Mouse (Mus musculus): ENCODE results near the gene Hpcal4. TPM values are rescaled to one million over a fixed set of nuclear protein-coding genes. Genes with fewer than 3 reads are reported as not detected.

Hpcal4 gene
- polyA plus RNA-seq (2017; shearing (Covaris generic)) = not detected

GRCm38 (mm10) chr4:123182328-123183238 is at the start of gene Hpcal4:
TSS of gene Hpcal4 (plus strand) at chr4:123183227.

GRCm38 (mm10) chr4:123139513-123140154 is 43.4 kb upstream of the Hpcal4 start, which contains the start of gene Ppie:
TSS of gene Ppie (minus strand) at chr4:123139951.

GRCm38 (mm10) chr4:123201186-123202093 is 18.4 kb downstream of the Hpcal4 start, which contains the start of gene Nt5c1a:
TSS of gene Nt5c1a (plus strand) at chr4:123201504.

DNA sequence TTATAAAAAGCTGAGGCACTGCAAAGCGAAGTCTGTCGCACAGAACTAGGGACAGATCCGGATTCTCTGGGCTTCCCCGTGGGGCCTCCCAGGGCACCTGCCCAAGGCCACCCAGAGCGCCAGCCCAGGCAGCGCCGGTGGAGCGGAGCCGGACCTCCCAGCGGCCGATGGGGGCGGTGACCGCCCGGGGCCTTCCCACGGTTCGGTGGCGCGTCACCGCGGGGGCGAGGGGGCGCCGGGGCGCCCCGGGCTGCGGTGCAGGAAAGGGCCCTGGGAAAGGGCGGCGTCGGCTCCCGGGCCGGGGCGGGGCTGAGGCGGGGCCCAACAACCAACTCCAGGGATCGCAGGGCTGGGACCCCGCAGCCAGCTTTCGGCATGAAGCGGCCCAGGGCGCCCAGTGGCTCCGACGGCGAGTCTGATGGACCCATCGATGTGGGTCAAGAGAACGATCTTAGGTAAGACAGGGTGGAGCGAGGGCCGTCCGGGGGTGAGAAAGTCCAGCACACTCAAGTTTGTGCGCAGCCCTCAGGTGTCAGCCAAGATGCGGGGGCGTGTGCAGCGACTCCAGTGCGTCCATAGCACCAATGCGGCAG is 50.6 kb downstream of the Hpcal4 start, which contains the start of gene Heyl:
TSS of gene Heyl (plus strand) at position 65 of the 593 bp plus-strand sequence.

Other genes starting within 250 kb of the Hpcal4 start
- gene Mfsd2a, start 222.0 kb upstream of the Hpcal4 start, polyA plus RNA-seq (2017; shearing (Covaris generic)) = 3.0 TPM
- gene Mycl, start 187.6 kb upstream of the Hpcal4 start, polyA plus RNA-seq (2017; shearing (Covaris generic)) = not detected
- gene Trit1, start 166.6 kb upstream of the Hpcal4 start, polyA plus RNA-seq (2017; shearing (Covaris generic)) = 28.0 TPM
- gene Bmp8b, start 78.1 kb upstream of the Hpcal4 start, polyA plus RNA-seq (2017; shearing (Covaris generic)) = 0.24 TPM
- gene Oxct2b, start 67.0 kb upstream of the Hpcal4 start, polyA plus RNA-seq (2017; shearing (Covaris generic)) = not detected
- 98.9 TPM for gene Ppie, start 43.3 kb upstream of the Hpcal4 start, polyA plus RNA-seq (2017; shearing (Covaris generic))
- not detected for gene Nt5c1a, start 18.3 kb downstream of the Hpcal4 start, polyA plus RNA-seq (2017; shearing (Covaris generic))
- 0.29 TPM for gene Heyl, start 50.3 kb downstream of the Hpcal4 start, polyA plus RNA-seq (2017; shearing (Covaris generic))
- gene Pabpc4, start 79.1 kb downstream of the Hpcal4 start, polyA plus RNA-seq (2017; shearing (Covaris generic)) = 4.9 TPM
- gene Oxct2a, start 140.4 kb downstream of the Hpcal4 start, polyA plus RNA-seq (2017; shearing (Covaris generic)) = not detected
- gene Bmp8a, start 160.0 kb downstream of the Hpcal4 start, polyA plus RNA-seq (2017; shearing (Covaris generic)) = not detected

Measured in CD4-positive, CD25-positive, alpha-beta regulatory T cell, adult 9 weeks (primary cell).